Mouse (Mus musculus) embryonic facial prominence, embryonic 11.5 days (tissue): ENCODE results near the gene Sgms1. TPM values are rescaled to one million over a fixed set of nuclear protein-coding genes. Genes with fewer than 3 reads are reported as not detected.

Experiments used
- ATAC-seq: fragments of 200-750 bp; cut with Nextera tagmentation; replicated peaks from 2 replicates; pipeline ENCODE4 v1.8.0; 2017; ENCODE audit warnings: low read depth; ENCODE audit not compliant: insufficient number of reproducible peaks, low FRiP score, low TSS enrichment
- DNase-seq: peaks from one replicate; pipeline ENCODE4 v3.0.0-alpha.2; 2015; ENCODE audit warnings: low spot score
- H3K27ac ChIP-seq: fragments of 300-500 bp; sonication (generic); replicated peaks from 2 replicates; pipeline ENCODE4 v1.5.1; 2014; ENCODE audit warnings: mild to moderate bottlenecking, low read depth, low read length, control low read depth
- H3K27me3 ChIP-seq: fragments of 300-500 bp; sonication (generic); 2 replicates; pipeline ENCODE4 v1.6.1; 2014; ENCODE audit warnings: mild to moderate bottlenecking, low read length, moderate library complexity, mixed read lengths; ENCODE audit not compliant: control insufficient read depth, insufficient read depth
- H3K36me3 ChIP-seq: fragments of 300-500 bp; sonication (generic); replicated peaks from 2 replicates; pipeline ENCODE4 v1.6.1; 2014; ENCODE audit warnings: low read depth, mild to moderate bottlenecking, low read length, moderate library complexity, mixed read lengths; ENCODE audit not compliant: control insufficient read depth, insufficient read depth
- H3K4me1 ChIP-seq: fragments of 300-500 bp; sonication (generic); 2 replicates; pipeline ENCODE4 v1.6.1; 2014; ENCODE audit warnings: low read length, mixed read lengths; ENCODE audit not compliant: control insufficient read depth, insufficient read depth
- H3K4me2 ChIP-seq: fragments of 300-500 bp; sonication (generic); 2 replicates; pipeline ENCODE4 v1.6.1; 2014; ENCODE audit warnings: low read depth, mild to moderate bottlenecking, control low read depth, low read length, moderate library complexity
- H3K4me3 ChIP-seq: fragments of 300-500 bp; sonication (generic); 2 replicates; pipeline ENCODE4 v1.5.1; 2014; ENCODE audit warnings: low read depth, low read length, control low read depth
- H3K9ac ChIP-seq: fragments of 300-500 bp; sonication (generic); replicated peaks from 2 replicates; pipeline ENCODE4 v1.6.1; 2014; ENCODE audit warnings: mild to moderate bottlenecking, control low read depth, low read length
- H3K9me3 ChIP-seq: fragments of 300-500 bp; sonication (generic); replicated peaks from 2 replicates; pipeline ENCODE4 v1.6.1; 2016; ENCODE audit warnings: mild to moderate bottlenecking, low read length, inconsistent platforms, mixed read lengths; ENCODE audit not compliant: control insufficient read depth
- WGBS: fragments of 180-500 bp; shearing (Covaris S2); extraction: QIAGEN DNeasy Blood & Tissue Kit; methylation state at CpG from one replicate; pipeline ENCODE4 v1.1.7; 2014; 5-methylcytosine and 5-hydroxymethylcytosine counted together
- polyA plus RNA-seq: library from polyadenylated mRNA; unstranded; fragments of >200 nt; fragmentation: Nextera tagmentation; extraction: Ambion mirVana; gene quantifications from 2 replicates; pipeline ENCODE4 v1.2.1, GENCODE M21; 2014

Gene Sgms1
- polyA plus RNA-seq, 1 experiment from 2014 or later, result 12.2 TPM

DNA sequence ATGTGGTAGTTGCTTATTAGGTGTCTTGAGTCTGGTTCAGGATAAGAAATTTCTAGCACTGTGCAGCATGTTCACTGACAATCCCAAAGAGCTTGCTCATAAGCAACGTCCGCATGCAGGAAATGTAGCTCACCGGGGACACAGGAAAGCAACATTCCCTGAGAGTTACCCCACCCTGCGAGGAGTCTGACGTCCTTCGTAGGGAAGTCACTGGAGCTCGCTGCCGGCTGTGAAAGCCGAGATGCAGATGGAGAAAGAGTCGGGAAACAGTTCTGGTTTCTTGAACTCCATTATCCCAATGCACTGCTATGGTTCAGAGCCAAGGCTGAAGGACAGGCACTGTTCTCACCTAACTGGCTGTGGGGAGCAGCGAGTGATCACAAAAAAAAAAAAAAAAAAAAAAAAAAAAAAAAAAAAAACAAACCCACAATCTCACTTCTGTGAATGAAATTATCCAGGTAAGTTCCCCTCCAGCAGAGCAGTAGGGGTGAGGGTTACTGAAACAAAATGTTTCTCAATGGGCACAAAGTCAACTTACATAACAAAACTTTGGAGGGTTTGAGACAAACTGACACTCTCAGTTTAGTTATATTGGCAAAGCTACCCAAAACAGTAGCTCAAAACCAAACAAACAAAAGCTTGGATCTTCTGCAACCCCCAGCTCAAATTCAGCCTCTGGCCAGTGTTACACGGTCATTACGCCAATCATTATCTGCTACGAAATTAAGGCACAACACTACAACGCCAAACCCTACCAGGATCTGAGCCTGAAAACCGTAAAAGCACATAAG, 15.5 kb downstream of the Sgms1 start:
- H3K4me3 ChIP-seq, result no peak overlapping the region
- H3K9ac ChIP-seq, result no peak overlapping the region
- ATAC-seq (no peak), DNase-seq (peak; percentile 21)
- no peaks in the 10 kb centered on the region for H3K36me3 ChIP-seq
- 54% methylated on average over 16 of the region's 16 CpGs for WGBS
- H3K9me3 ChIP-seq, result no peaks in the 10 kb centered on the region
- H3K27me3 ChIP-seq, result no peaks in the 10 kb centered on the region
- H3K27ac ChIP-seq, result no peak overlapping the region
- peaks cover 2% of the 10 kb centered on the region; the same call in 1 of the 2 replicates for H3K4me1 ChIP-seq
- no peak overlapping the region for H3K4me2 ChIP-seq

DNA sequence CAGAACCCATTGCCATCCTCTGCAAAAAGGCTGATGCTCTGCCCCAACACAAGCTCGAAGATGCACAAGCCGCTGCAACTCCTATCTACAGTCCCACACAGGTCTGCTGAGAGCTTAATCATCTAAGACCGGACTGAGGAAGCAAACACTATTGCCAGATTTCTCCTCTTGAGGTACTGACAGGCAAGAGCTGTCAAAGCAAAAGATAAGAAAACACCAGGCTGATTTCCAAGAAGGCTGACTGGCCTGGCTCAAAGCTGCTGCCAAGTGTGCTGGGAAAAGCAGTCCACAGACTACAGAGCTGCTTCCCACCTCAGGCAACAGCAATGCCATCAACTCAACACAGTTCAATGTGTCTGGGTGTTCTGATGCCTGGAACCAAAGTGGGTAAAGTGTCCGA, 17.1 kb downstream of the Sgms1 start:
- no peak overlapping the region for H3K4me3 ChIP-seq
- H3K27me3 ChIP-seq, result no peaks in the 10 kb centered on the region
- H3K9ac ChIP-seq, result no peak overlapping the region
- H3K36me3 ChIP-seq, result no peaks in the 10 kb centered on the region
- H3K4me1 ChIP-seq, result peaks cover 2% of the 10 kb centered on the region; the same call in 1 of the 2 replicates
- WGBS, result 84% methylated on average over 4 of the region's 4 CpGs
- no peak overlapping the region for H3K27ac ChIP-seq
- ATAC-seq, result no peak
- no peak for DNase-seq
- no peak overlapping the region for H3K4me2 ChIP-seq
- no peaks in the 10 kb centered on the region for H3K9me3 ChIP-seq

DNA sequence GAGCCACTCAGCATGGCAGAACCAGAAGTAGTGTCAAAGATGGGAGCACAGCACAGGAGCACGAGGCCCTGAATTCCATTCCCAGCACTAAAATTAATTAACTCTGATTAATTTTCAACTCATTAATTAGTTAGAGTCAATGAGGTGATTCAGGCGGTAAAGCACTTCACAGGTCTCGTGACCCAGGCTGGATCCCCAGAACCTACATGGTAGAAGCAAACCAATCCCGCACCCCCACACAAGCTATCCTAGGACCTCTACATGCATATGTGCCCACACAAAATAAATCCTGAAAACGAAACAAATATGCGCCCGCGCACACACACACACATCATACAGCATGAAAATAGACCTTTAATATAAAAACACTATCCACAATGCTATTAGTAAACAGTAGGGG, 22.2 kb downstream of the Sgms1 start:
- DNase-seq (no peak), ATAC-seq (no peak)
- Histone ChIP-seq H3K4me2 (no peak overlapping the region), H3K36me3 (no peaks in the 10 kb centered on the region), H3K4me1 (no peaks in the 10 kb centered on the region), H3K4me3 (no peak overlapping the region), H3K27ac (no peak overlapping the region), H3K9ac (no peak overlapping the region), H3K27me3 (no peaks in the 10 kb centered on the region), H3K9me3 (no peaks in the 10 kb centered on the region)
- WGBS, result 95% methylated on average over 8 of the region's 8 CpGs

DNA sequence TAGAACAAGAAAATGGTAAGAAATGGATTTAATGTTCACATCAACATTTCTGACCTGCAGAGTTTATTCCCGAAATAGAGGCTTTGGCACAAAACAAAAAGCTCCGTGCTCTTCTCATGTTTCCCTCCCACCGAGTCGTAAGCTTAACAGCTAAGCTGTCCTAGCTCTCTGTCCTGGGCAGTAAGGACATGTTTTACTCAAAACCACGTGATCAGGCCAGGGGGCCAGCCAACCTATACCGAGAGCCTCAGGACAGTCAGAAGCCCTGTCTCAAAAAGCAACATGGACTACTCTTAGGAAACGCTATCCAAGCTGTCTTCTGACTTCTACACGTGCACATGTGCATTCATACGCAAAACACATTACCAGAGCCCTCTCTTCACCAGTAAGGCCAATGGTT, 23.1 kb downstream of the Sgms1 start:
- no peaks in the 10 kb centered on the region for H3K36me3 ChIP-seq
- 76% methylated on average over 9 of the region's 9 CpGs for WGBS
- no peak overlapping the region for H3K27ac ChIP-seq
- H3K4me3 ChIP-seq, result no peak overlapping the region
- ATAC-seq (no peak), DNase-seq (no peak)
- no peaks in the 10 kb centered on the region for H3K4me1 ChIP-seq
- no peak overlapping the region for H3K9ac ChIP-seq
- H3K27me3 ChIP-seq, result no peaks in the 10 kb centered on the region
- H3K4me2 ChIP-seq, result no peak overlapping the region
- H3K9me3 ChIP-seq, result no peaks in the 10 kb centered on the region

DNA sequence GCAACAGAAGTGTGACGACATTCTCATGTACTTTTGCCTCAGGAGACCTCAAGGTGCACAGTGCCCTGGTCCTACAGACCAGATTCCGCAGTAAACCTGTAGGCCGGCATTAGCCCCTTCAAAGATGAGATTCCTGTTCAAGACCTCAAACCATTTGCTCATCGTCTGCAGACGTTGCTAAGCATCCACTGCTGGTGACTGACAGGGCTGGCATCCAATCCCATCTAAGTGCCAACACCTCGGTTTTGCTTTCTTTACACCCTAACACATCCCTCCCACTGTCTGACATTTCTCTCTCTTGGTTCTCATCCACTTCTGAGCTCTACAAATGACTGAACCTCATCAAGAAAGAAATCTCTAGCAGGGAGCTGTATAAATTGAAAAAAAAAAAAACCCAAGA, 24.4 kb downstream of the Sgms1 start:
- no peak overlapping the region for H3K4me2 ChIP-seq
- DNase-seq (no peak), ATAC-seq (no peak)
- no peak overlapping the region for H3K4me3 ChIP-seq
- H3K27me3 ChIP-seq, result no peaks in the 10 kb centered on the region
- WGBS, result 90% methylated on average over 6 of the region's 6 CpGs
- no peak overlapping the region for H3K9ac ChIP-seq
- H3K9me3 ChIP-seq, result no peaks in the 10 kb centered on the region
- H3K27ac ChIP-seq, result no peak overlapping the region
- no peaks in the 10 kb centered on the region for H3K36me3 ChIP-seq
- no peaks in the 10 kb centered on the region for H3K4me1 ChIP-seq

DNA sequence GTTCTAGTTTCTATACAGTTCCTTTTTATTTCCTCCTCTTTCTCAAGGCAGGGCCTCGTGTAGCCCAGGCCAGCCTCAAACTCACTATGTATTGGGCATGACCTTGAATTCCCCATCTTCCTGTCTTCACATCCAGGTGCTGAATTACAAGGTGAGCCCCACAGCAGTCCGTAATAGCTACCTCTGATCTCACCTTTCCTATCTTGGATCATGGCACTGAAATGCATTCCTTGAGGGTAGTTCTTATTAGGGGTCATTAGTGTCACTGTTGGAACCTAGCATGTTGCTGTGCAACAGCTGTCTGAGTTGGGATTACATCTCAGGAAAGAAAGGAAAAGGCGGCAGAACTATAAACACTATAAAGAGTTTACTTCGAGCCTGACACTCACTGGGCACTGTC, 25.9 kb downstream of the Sgms1 start:
- Histone ChIP-seq H3K27me3 (no peaks in the 10 kb centered on the region), H3K27ac (no peak overlapping the region), H3K9ac (no peak overlapping the region), H3K4me3 (no peak overlapping the region), H3K36me3 (no peaks in the 10 kb centered on the region), H3K4me2 (no peak overlapping the region), H3K4me1 (no peaks in the 10 kb centered on the region), H3K9me3 (no peaks in the 10 kb centered on the region)
- no peak for ATAC-seq
- 86% methylated on average over 4 of the region's 4 CpGs for WGBS
- DNase-seq, result no peak

DNA sequence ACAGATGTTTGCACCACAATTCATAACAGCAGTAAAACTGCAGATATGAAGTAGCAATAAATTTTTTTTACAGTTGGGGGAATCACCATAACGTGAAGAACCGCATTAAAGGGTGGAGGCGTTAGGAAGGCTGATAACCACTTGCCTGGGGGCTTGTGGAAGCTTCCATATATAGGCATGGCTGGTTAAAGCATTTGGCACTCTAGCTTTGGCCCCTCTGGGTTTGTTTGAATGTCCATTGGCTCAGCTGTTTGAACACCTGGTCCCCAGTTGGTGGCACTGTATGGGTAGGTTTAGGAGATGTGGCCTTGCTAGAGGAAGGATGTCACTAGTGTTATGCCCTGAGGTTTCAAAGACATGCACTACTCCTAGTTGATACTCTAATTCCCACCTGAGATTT, 27.0 kb downstream of the Sgms1 start:
- H3K9ac ChIP-seq, result no peak overlapping the region
- H3K27me3 ChIP-seq, result no peaks in the 10 kb centered on the region
- H3K9me3 ChIP-seq, result no peaks in the 10 kb centered on the region
- ATAC-seq (no peak), DNase-seq (no peak)
- H3K4me2 ChIP-seq, result no peak overlapping the region
- H3K27ac ChIP-seq, result no peak overlapping the region
- no peak overlapping the region for H3K4me3 ChIP-seq
- H3K36me3 ChIP-seq, result no peaks in the 10 kb centered on the region
- no peaks in the 10 kb centered on the region for H3K4me1 ChIP-seq
- WGBS, result 84% methylated on average over 3 of the region's 3 CpGs

DNA sequence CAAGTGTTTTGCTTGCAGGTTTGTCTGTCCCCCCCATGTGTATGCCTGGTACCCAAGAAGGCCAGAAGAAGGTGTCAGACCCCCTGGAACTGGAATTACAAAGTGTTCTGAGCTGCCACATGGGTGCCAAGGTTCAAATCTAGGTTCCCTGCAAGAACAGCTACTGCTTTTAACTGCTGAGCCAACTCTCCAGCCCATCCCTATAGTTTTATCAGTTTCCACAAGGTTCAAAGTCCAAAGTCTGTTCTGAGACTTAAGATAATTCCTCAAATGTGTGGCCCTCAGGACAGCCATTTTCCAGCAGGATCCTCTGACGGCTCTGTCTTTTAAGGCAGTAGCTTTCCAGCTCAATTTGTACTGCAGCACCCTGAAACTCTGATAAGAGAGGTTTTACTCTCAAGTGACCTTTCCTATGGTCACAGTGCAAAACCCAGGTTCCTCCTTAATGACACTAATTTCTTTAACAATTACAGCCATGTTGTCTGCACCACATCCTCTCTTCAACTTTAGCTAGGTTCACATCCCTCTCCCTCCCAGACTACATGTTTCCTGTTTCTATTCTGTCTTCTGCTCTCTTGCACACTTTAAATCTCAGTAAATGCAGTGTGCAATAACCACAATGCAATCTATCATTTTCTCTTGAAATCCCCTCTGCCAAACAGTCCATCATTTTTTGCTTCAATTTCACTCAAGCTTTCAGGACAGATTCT, 28.4 kb downstream of the Sgms1 start:
- no peak overlapping the region for H3K27ac ChIP-seq
- 79% methylated on average over 1 of the region's 1 CpGs for WGBS
- DNase-seq (no peak), ATAC-seq (no peak)
- H3K4me1 ChIP-seq, result no peaks in the 10 kb centered on the region
- H3K4me2 ChIP-seq, result no peak overlapping the region
- H3K27me3 ChIP-seq, result no peaks in the 10 kb centered on the region
- H3K36me3 ChIP-seq, result no peaks in the 10 kb centered on the region
- H3K4me3 ChIP-seq, result no peak overlapping the region
- H3K9ac ChIP-seq, result no peak overlapping the region
- no peaks in the 10 kb centered on the region for H3K9me3 ChIP-seq
